Mouse (Mus musculus) heart, postnatal 0 days (tissue): Measurements from ENCODE around the gene Rorc.

Experiments used
- CTCF ChIP-seq: IDR thresholded peaks from 2 replicates; pipeline ENCODE4 v1.5.1; 2016; ENCODE audit warnings: antibody characterized with exemption, control low read depth, low read depth
- EP300 ChIP-seq: IDR thresholded peaks from 2 replicates; pipeline ENCODE4 v1.6.1; 2016; ENCODE audit warnings: antibody characterized with exemption, low read depth

DNA sequence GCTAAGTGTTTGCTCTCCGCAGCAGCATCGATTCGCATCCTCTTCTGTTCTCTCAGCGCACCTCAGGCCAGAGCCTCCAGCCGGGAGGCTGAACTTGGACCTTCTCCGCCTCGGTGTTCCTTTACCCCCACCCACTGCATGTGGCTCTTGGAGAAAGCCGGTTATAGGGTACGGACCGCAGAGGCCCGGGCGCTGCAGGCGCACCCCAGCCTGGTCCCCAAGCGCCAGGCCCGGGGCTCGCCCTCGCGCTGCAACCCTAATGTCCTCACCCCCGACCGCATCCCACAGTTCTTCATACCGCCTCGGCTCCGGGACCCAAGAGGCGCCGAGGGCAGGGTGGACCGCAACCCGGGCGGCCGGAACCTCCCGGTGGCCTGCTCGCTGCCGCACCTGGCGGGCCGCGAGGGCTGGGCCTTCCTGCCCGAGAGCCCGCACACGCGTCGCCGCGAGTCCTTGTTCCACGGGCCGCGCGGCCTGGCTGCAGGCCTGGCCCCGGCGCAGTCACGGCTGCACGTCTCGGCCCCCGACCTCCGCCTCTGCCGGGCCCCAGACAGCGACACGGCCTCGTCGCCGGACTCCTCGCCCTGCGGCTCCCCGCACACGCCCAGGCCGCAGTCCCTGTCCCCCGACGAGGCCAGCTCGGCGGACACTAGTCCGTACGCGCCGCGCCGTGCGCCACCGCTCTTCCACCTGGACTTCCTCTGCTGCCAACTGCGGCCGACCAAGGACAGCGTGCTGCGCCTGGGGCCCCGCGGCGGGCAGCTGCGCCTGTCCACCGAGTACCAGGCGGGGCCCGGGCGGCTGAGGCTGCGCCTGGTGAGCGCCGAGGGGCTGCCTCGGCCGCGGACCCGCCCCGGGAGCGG is 9.1 kb upstream of the Rorc start:
- no peak for TF ChIP-seq EP300
- TF ChIP-seq CTCF, result no peak
